Mouse (Mus musculus) MEL-GATA-1-ER (cell line): ENCODE data around the gene Gm14444.
"Not testable (repeated sequence)": the region's sequence is repeated elsewhere in the genome, so short reads cannot be mapped to it uniquely, and the experiment has no call there.

Source experiments
- DNase-seq: peaks from one replicate; pipeline ENCODE4 v3.0.0-alpha.2; 2012; ENCODE audit warnings: low read depth; ENCODE audit errors: extremely low read depth

Gene Gm14444

DNA sequence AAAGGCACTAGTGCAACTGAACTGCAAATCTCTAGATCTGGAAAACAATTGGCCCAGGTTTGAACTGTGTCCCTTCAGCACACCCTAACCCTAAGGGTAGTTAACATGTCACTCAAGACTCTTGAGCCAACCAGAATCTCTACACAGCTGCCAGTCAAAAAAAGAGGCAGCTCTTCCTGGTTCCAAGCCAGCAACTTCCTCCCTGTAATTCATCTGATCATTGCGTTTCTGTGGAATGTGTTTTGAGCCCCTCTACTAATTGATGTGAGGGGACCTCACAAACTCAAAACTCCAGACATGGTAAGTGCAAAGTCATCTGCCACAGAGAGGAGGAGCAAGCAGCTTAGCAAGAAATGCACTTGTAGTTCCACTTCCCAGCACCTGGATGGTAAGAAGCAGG, at the start of gene Gm14444:
TSS of gene Gm14444 (plus strand) at position 220 of the 400 bp plus-strand sequence.
- DNase-seq, result not testable (repeated sequence)

DNA sequence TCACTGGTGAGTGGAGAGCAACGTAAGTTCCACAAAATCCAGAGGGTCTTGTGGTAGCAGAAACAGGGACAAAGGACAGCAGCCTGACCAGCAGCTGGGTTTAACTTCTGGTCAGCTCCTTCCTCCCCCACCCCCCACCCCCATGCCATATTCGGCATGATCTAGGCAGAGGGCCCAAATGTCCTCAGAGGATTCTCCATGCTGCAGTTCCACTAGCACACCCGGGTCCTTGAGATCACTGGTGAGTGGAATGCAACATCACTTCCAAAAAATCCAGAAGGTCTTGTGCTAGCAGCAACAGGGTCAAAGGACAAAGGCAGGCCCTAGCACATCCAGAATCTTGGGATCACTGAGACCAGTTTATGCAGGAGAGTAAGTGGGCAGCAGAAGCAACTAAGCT, 44.6 kb upstream of the Gm14444 start:
- DNase-seq, result not testable (repeated sequence)

DNA sequence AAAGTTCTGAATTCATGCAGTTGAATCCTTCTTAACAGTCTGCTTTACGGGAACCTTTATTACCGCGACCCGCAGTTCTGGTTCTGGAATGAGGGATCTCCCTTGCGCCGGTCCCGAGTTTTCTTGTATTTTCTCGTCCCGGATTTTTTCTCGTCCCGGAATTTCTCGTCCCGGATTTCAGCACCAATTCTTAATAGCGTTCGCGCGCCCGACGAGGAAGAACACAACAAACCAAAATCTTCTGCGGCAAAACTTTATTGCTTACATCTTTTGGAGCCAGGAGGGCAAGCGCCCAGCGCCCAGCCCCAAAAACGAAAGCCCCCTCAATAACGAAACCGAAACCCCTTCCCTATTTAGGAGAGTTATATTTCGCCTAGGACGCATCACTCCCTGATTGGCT, 34.2 kb downstream of the Gm14444 start:
- DNase-seq, result not testable (repeated sequence)

DNA sequence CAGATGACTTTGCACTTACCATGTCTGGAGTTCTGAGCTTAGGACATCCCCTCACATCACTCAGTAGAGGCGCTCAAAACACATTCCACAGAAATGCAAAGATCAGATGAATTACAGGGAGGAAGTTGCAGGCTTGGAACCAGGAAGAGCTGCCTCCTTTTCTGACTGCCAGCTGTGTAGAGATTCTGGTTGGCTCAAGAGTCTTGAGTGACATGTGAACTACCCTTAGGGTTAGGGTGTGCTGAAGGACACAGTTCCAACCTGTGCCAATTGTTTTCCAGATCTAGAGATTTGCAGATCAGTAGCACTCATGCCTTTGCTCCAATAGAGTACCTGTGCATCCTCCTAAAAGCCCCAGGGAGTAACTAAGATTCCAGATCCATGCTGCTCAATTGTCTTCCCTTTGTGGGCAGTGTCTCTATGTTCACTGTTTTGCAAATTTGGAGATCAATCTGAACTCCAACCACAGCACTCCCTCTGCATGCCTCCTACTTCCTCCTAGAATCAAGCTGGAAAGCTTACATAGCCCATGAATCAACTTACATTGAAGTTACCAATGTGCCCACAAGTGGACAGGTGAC, 57.7 kb downstream of the Gm14444 start, which contains the start of gene Gm14393:
TSS of gene Gm14393 (minus strand) at position 101 of the 581 bp plus-strand sequence.
- DNase-seq, result not testable (repeated sequence)
